Mouse (Mus musculus): ENCODE results near the gene Slc51b.

The Slc51b gene

DNA sequence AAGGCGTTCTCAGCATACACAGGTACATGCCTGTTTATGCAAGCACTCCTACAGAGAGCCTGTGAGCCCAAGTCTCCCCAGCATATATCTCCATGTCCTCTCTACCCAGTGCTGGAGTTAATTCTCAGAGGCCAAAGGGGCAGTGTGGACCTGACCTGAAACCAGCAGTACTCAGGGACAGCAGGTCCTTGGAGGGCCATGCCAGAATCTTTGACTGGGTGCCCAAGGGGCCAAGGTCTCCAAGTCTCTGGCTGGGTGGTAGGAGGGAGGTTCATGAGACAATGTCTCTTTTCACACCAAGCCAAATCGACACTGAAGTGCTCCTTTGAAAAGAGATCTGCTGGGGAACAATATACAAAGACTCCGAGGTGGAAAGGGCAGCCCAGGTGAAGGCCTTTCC, 14.9 kb downstream of the Slc51b start:
- no peak for DNase-seq

DNA sequence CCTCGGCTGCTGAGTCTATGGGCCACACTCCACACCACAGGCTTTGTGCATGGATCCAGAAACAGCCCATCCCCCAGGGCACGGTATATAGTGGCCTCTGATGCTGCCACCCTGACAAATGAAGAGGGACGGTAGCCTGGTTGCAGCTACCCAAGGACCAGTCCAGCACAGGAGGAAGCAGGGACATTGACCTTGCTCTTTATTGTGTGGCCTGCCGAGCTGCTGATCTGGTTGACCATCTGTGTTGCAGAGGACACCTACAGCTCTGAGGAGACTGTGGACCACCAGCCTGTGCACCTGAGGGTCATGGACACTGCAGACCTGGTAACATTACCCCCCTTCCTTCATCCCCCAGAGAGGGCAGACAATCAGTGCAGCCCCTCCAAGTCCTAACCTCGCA, 15.4 kb downstream of the Slc51b start:
- no peak for DNase-seq

DNA sequence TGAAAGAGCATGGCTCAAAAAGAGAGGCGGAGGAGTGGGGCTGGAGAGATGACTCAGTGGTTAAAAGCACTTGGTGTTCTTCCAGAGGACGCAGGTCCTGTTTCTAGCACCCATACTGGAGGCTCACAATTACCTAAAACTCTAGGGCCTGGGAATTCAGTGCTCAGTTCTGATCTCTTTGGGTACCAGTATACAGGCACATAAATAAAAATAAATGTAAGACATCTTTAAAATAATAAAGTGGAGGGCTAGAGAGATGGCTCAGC, 17.6 kb downstream of the Slc51b start:
- DNase-seq = no peak

DNA sequence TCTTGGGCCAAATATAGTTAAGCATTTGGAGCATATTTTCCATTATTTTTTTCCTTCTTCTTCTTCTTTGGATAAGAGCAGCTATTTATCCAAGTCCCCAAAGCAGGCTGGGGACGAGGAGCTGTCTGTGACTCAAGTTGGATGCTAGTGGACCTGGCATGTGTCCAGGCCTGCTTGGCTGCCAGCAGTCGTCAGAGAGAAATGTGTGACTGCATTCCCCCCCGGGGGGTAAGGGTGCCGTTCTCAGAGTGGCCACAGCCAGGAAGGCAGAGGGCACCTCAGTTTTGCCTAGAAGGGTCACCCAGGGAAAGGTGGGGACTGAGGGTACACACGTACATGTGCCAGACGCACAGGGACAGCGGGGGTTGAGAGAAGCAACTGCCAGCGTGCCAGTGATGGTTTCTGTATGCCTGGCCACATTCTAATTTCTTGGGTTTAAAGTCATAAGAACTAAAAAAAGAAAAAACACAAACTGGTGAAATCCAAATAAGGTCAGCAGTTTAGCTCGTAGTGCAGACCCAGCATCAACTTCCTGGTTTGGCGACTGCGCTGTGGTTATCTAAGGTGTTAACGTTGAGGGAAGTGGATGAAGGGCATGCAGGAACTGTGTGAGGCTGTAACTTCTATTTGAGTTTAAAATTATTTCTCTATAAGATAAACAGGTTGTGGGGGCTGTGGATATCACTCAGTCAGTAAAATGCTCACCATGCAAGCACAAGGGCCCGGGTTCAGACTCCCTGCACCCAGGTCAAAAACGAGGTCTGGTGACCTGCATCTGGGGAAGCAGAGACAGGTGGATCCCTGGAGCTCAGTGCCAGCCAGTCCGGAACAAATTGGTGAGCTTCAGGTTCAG, 18.2 kb downstream of the Slc51b start:
- no peak for DNase-seq

DNA sequence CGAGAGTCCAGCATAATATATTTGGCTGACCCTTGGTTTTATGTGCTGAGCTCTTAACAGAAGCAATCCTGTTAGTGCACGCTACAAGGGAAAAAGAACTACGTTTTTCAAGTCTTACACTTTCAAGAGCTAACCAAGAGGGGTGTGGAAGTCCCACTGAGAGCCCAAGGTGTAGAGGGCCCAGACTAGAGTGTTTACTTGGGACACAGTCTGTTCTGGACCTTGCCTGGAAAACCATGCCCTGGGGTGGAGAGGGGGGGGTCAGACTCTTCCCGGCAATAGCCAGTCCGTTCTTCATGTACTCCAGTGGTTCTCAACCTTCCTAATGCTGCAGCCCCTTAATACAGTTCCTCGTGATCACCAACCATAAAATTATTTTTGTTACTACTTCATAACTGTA, 22.8 kb downstream of the Slc51b start:
- DNase-seq = no peak

DNA sequence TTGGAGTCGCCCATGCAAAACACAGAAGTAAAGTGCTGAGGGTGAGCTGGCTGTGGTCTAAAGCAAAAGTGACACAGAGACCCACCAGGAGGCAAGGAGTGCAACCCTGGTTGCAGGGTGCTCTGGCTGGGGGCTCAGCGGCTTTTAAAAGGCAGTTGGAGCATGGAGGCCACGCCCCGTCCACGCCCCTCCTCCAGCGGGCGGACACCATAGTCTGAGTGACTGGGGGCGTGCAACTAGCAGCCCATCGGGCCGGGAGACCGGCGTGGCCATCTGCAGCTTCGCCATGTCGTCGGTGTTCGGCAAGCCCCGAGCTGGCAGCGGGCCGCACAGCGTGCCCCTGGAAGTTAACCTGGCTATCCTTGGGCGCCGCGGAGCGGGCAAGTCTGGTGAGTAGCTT, 24.5 kb downstream of the Slc51b start, which contains the start of gene Rasl12:
Gene Rasl12, plus strand, starts transcription at position 228 of the 400 bp plus-strand sequence.
- DNase-seq = peak; percentile 91

DNA sequence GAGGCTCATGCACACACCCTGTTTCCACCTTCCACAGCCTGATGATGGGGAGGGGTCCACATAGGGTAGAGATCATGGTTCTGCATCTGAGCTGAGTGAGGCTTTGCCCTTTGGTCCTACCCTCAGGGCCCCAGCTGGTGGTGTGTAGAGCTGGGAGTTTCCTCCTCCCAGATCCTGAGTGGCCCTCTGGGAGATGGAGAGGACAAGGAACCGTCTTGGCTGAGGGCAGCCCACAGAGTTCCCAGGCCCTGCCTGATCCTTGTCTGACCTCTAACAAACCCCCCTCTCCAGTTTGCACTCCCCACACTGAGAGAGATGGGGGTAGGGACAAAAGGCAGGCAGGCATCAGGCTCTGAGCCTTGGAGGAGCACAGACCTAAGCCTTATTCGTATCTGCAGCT, 28.4 kb downstream of the Slc51b start:
- DNase-seq = no peak

DNA sequence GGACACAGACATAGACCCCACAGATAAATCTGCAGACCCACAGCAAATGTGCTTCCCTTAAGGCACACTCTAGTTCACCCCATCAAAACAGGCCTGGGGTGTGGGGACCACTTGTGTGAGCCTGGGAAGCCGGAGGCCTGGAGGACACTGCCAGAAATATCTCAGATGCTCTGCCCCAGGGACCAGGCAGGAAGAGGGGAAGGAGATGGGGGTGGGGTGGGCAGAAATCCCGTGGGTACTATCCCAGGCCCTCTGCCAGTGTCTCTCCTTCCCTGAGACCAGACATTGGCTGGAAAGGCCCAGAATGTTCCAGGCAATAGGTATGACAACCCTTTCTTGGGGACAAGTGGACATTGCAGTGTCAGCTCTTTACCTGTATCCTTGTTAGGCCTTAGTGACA, 29.1 kb downstream of the Slc51b start:
- no peak for DNase-seq

DNA sequence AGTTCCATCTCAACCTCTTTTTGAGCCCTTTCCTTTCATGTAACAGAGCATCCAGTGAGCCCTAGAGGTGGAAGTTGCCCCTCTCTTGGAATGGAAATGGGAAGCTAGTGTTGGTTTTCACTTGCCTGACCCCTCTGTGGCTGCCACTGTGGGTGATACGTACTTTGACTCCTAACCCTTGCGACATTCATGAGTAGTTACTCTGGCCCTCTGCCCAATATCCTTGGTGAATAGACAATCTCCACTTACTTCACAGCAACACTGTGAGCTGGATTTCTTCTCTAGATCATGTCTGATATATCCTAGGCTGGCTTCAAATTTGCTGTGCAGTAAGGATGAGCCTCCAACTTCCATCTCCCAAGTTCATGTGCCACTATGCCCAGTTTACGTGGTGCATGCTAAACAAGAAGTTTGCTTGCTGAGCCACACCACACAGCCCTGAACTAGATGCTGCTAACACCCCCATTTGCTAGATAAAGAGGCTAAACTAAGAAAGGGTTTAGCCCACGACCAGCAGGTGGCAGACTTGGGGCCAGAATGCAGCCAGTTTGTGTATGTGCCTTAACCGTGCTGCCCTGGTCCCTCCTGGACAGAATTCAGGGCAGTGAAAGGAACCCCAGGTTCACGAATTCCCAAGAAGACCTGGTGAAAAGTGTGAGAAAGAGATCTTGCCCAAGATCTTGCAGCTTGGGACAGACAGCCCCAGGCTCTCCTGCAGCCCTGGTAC, 30.0 kb downstream of the Slc51b start:
- DNase-seq = peak; percentile 76

DNA sequence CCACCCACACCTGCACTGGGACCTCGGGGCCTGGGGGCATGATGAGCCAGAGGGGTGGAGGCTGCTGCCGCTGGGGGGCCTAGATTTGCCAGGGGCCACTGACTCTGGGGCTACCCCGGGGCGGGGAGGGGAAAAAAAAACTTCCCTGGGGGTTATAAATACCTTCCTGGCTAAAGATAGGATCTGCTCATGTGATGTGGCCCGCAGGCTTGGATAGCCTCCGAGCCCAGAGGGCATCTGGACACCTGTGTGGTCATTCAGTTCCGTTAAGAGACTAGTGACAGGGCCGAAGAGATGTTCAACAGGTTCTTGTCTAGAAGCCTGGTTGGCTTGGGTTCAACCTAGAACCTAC, 31.2 kb downstream of the Slc51b start, which contains the start of gene Kbtbd13:
Gene Kbtbd13, minus strand, starts transcription at position 40 of the 352 bp plus-strand sequence.
- DNase-seq = no peak

DNA sequence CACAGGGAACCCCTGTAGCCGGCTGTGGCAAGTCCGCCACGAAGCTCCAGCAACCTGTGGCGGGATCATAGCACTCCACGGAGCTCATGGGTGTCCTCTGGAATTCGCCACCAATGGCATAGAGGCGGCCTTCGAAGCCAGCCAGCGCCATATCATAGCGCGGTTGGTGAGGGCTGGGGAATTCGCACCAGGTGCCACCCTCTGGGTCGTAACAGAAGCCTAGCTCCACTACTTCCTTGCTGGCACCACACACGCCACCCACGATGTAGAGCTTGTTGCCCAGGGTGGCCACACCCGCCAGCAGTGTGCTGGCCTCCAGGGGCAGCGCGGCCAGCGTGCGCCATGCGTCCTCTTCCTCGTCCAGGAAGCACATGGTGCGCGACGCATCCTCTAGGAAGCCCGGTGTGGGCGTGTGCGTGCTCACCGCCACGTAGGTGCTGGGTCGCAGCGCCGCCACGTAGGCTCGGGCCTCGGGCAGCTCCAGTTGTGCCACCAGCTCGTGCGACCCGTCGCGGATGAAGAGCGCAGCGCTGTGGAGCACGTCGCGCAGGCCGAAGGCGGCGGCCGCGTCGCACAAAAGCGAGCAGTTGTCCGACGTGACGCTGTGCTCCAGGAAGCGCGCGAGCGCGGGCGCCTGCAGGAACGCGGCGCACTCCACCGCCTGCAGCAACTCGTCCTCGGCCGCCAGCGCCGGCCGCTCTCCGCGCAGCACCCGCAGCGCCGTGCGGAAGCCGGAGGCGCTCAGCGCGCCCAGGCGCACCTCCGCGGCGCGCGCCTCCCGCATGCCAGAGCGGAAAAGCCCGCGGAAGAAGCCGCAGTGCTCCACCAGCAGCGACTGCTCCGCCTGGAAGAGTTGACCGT, 31.8 kb downstream of the Slc51b start:
- DNase-seq = peak; percentile 70

DNA sequence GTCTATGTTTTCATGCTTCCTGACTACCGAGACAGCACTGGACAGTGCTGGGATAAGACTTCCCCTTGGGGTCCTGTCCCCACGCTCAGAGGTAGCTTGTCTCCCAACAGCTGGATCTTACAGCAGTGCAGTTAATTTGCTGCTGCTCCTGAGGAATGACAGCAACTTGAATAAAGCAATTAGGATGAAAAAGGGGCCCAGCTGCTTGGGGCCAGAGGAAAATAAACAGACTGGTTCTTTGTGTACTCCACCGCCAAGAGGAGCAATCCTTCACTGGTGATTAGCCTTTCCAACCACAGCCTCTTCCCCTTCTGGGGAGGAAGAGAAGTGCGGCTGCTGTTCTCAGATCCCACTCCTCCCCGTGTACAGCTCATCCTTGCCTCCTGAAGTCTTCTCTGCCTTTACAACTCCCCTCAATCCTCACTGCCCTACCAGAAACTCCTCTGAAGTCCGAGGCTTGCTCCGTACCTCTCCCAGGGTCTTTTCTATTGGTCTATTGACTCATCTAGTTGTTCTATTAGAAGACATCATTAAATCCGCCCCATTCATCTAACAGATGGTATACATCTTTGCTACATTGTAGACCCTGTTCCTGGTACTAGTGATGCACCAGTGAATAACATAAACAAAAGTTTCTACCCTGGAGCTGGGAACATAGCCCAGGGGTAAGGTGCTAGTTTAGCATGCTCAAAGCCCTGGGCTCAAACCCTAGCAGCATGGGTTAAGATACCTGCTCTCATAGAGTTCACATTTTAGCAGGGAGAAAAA, 36.2 kb downstream of the Slc51b start:
- peak; percentile 46 for DNase-seq

DNA sequence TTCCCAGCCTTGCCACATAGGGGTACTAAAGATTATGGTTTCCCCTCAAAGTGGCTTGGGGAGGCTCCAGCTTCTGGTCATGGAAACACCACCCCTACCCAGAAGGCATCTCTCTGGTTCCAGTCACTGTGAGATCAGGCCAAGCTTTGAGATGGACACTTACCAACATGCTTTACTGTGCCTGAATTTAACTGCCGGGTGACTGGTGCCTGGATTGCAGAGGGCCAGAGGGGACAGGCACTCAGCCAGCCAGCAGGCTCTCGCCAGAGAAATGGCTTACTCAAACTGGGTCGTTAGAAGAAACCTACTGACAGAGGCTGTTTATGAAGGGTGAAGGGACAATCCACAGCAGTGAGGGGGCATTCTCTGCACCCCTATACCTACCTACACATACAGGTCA, 38.5 kb downstream of the Slc51b start:
- DNase-seq = no peak

DNA sequence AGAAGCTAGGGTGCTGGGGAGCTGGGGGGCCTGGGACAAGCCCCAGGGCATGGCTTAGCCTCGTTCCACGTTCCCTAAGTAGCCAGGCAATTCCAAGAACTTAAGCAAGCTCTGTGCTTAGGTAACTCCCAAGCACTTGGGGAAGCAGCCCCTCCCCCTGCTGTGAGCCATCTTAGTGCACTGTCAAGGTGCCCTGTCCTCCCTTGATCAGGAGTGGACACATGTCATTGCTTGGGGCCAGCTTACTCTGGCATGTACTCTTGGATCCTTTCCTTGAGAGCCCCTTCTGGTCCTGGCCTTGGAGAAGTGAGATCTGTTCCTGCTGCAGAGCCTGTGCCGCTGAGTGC, 40.0 kb downstream of the Slc51b start:
- no peak for DNase-seq

DNA sequence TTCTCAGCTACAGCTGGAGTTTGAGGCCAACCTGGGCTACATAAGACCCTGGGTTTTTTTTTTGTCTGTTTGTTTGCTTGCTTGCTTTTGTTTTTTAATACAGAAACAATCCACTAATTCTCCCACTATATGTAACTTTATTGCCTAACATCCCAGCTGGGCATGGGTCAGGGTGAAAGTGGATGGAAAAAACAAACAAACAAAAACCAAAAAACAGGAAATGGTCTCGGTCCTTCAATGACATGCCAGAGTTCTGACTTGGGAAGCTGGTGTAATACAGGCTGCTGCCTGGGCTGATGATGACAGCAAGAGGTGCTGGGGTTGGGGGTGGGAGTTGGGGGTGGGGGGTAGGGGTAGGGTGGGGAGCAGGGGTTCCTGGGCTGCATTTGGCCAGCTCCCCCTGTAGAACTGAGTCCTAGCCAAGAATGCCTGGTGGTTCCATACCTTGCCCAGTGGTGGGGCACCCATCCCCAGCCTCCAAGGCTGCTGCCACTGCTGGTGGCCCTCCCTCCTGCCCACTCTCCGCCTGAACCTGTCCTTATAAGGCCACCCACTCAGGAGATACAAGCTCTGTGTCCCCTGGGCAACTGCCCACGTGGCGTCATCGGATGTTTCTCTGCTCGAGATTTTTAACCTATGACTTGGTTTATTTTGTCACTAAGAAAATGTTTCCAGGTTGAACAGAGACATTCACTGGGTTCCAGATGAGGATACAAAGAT, 40.6 kb downstream of the Slc51b start:
- no peak for DNase-seq

DNA sequence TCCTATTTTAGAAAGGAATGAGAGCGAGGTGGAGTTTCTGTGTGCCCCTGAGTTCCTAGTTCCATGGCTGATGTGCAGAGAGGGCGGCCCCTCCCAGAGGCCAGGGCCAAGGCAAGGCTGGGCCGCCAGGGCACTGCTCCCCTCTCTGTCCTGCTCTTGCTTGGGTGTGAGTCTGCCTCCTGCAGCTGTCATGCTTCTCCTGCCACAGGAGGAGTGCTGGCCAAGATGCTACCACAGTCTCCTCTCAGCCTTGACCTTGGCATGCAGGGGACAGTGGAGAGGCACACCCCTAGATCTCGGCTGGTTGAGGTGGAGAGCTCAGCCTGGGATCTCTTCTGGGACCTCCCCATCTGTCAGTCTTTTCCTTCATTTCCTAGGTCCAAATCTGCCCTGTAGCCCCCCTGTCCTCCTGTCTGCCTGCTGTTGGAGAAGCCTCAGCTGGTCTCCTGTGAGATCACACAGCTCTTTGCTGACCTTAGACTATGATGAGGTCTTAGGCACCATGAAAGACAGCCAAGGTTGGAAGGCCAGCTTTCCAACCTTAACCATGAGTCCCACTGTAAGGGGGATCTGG, 41.7 kb downstream of the Slc51b start:
- DNase-seq = no peak

DNA sequence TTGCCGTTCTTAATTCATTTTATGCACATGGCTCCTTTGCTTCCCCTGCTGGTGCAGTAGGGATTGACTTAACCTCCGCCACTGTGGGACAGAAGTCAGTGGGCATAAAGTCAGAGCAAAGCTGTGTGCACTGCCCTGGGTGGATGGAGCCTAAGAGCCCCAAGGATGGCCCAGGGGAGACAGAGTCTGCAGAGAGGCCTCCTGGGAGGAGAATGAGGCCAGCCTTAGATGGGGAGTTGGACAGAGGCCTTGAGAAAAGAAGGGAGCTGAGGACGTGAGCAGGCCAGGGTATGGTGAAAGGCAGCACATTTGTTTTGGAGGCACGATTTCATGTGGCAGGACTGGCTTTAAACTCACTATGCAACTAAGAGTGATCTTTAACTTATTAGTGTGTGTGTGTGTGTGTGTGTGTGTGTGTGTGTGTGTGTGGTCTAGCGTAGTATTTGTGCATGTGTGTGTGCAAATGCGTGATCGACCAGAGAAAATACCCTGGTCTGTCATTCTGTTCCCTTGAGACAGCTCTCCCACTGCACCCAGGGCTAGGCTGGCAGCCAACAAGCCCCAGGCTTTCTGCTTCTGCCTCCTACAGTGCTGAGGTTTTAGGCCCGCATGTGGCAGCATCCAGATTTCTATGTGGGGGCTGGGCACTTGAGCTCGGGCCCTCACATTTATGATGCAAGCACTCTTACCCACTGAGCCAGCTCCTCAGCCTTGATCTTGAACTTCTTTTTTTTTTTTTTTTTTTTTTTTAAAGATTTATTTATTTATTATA, 47.4 kb downstream of the Slc51b start:
- no peak for DNase-seq

DNA sequence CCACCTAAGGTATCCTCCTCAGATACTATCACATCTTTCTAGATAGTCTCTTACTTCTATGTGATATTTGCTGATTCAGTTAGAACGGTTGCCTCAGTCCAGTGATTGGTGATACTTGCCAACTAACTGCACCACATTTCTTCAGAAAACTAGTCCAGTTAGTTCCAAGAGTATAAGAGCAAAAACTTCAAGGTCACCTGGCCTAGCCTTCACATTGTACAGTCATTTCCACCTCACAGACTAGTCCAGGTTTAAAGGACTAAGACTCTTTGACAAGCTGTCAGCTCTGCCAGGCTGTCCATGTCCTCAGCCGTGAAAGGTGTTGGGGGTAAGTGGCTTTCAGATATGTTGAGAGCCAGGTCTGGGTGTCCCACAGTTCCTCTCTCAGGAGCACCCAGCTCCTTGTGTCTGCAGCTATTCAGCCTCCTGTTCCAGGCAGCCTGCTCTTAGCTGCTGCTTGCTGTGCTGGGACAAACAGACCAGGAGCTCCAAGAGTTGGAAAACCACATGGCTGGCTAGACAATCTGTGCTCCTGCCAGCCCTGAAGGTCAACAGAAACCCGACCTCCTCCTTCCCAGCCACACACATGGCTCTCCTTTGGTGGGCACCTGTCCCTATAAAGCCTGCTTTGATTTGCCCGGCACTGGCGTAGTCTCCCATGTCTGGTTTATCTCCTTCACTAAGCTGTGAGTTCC, 48.1 kb downstream of the Slc51b start:
- DNase-seq = no peak

DNA sequence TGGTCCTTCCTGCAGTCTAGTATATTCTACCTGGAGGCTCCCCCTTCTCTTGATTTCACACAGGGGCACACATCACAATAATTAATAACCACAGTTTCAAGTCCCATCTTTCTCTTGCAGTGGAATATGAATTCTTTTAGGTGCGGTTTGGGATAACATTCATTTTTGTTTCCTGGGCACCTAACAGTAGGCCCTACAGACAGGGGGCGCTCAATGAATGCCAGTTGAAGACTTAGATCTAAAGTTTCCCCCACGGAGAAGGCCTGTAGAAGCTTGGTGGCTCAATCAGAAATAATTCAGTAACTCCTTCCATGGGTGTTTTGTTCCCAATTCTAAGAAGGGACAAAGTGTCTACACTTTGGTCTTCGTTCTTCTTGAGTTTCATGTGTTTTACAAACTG, 50.3 kb downstream of the Slc51b start:
- DNase-seq = peak; percentile 33

DNA sequence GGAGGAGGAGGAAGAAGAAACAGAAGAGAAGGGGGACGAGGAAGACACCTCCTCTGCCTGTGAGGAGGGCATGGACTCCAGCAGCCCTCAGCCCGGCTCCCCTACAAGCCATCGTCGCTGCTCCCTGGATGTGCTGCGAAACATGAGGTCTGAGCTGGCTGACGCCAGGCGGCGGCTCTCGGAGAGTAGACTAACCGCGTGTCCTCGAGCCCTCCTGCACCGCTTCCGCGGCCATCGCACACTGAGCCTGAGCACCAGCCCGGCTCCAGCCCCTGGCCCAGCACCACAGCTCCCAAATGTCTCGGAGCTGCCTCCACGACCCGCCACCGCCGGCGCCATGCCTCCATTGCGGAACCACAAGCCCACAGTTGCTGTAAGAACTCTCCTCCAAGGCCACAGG, 51.0 kb downstream of the Slc51b start:
- DNase-seq = no peak

All from embryo, embryonic 11 days (tissue).